Comparison of ENCODE assay signal across 25 mouse cellular contexts in the genomic region with DNA sequence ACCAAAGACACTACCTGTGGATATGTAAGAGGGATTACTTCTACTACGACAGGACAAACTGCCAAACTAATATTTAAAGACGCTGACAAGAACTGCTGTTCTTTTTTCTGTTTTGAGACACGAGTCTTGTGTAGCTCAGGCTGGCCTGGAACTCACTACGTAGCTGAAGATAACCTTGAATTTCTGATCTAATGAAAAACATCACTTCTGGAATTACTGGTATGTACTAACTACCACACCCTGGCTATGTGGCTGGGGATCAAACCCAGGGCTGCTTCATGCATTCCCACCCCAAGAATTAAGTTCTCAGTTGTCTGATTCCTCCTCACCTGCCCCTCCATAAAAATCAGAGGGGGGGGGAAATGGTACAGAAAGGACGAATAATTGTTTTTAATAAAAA. TPM values are rescaled to one million over a fixed set of nuclear protein-coding genes. Genes with fewer than 3 reads are reported as not detected.
A peak's percentile ranks its signal among the peaks of the same experiment; 100 is the strongest.
DNase-seq lines count a peak whose midpoint lies in the region; ATAC-seq and TF ChIP-seq lines count a peak whose summit lies in the region.
"Had no signal": no experiment of that assay in that cellular context is flagged by ENCODE, and none has a peak within 500 bp of the region (broad histone marks: within the 10 kb centered on the region; RNA-seq: fewer than 3 reads in every experiment).

No protein-coding gene starts in this region.

- H3K9me3 ChIP-seq in heart, postnatal 0 days (replicated peaks; ENCODE audit: control insufficient read depth, low read length), result no peaks in the 10 kb centered on the region
- no peaks in the 10 kb centered on the region for H3K9me3 ChIP-seq in ES-Bruce4 (replicated peaks; ENCODE audit: control insufficient read depth, insufficient read depth, low read length, poor library complexity, severe bottlenecking)
- H3K9me3 ChIP-seq in MEL (replicated peaks; ENCODE audit: insufficient read depth, low read length), result no peaks in the 10 kb centered on the region
- no peaks in the 10 kb centered on the region for H3K9me3 ChIP-seq in liver, postnatal 0 days (ENCODE audit: low read length)
- H3K9me3 ChIP-seq: forebrain, embryonic 10.5 days; forebrain, embryonic 13.5 days; heart, embryonic 13.5 days; hindbrain, embryonic 12.5 days; hindbrain, embryonic 15.5 days had no signal

- no peak overlapping the region for H3K9ac ChIP-seq in heart, postnatal 0 days (replicated peaks; ENCODE audit: low read depth, low read length)
- H3K9ac ChIP-seq in ES-Bruce4 (ENCODE audit: low read depth, poor library complexity, severe bottlenecking), result 0 out of 2 replicates have a peak overlapping the region, but pooled peaks have one; percentile 45
- H3K9ac ChIP-seq in MEL (ENCODE audit: control insufficient read depth, low read depth, low read length, poor library complexity, severe bottlenecking), result no peak overlapping the region
- H3K9ac ChIP-seq in liver, postnatal 0 days (replicated peaks), result no peak overlapping the region; the same call in 1 of the 2 replicates
- H3K9ac ChIP-seq: forebrain, embryonic 13.5 days; heart, embryonic 13.5 days; hindbrain, embryonic 12.5 days; hindbrain, embryonic 15.5 days had no signal

- ATAC-seq in heart, postnatal 0 days (ENCODE audit: insufficient read depth, low read depth), result no peak
- ATAC-seq in liver, postnatal 0 days, result no peak
- ATAC-seq: activated CD4-positive, CD25-positive, alpha-beta regulatory T cell, adult 4 months; forebrain, embryonic 13.5 days; forebrain, embryonic 16.5 days; intestine, postnatal 0 days; Patski had no signal

- TF ChIP-seq CTCF in heart, postnatal 0 days (IDR thresholded peaks at IDR 0.05; ENCODE audit: low read depth), result no peak
- TF ChIP-seq CTCF in ES-Bruce4 (IDR thresholded peaks at IDR 0.05; ENCODE audit: low read depth, low read length) (no peak), MEL (IDR thresholded peaks at IDR 0.05 in 2 of 3, conservative IDR thresholded peaks at IDR 0.05 in 1 of 3; ENCODE audit: control insufficient read depth in 1 of 3, insufficient read depth in 1 of 3, low read depth in 2 of 3, low read length in 3 of 3, poor library complexity in 1 of 3, severe bottlenecking in 1 of 3) (no peak)
- no peak for TF ChIP-seq CTCF in liver, postnatal 0 days (IDR thresholded peaks at IDR 0.05; ENCODE audit: low read depth)

- WGBS in heart, postnatal 0 days, result 70% methylated on average over 5 of the region's 5 CpGs
- 82% methylated on average over 5 of the region's 5 CpGs for WGBS in liver, postnatal 0 days (ENCODE audit: insufficient replicate concordance)

- 0 out of 2 replicates have a peak overlapping the region, but pooled peaks have one; percentile 12 for H3K27ac ChIP-seq in heart, postnatal 0 days (ENCODE audit: low read depth)
- H3K27ac ChIP-seq in ES-Bruce4 (ENCODE audit: insufficient read depth, low read length) (no peak overlapping the region), MEL (ENCODE audit: control insufficient read depth, low read depth, low read length) (no peak overlapping the region)
- 0 out of 2 replicates have a peak overlapping the region, but pooled peaks have one; percentile 48 for H3K27ac ChIP-seq in liver, postnatal 0 days (ENCODE audit: low read depth)
- H3K27ac ChIP-seq: forebrain, embryonic 10.5 days; forebrain, embryonic 13.5 days; heart, embryonic 13.5 days; hindbrain, embryonic 12.5 days; hindbrain, embryonic 15.5 days had no signal

- TF ChIP-seq POLR2A in ES-Bruce4 (IDR thresholded peaks at IDR 0.05; ENCODE audit: insufficient read depth, low read length) (no peak), MEL (IDR thresholded peaks at IDR 0.05; ENCODE audit: control insufficient read depth in 1 of 2, insufficient read depth in 1 of 2, low read depth in 1 of 2, low read length in 2 of 2, poor library complexity in 1 of 2) (no peak)

- DNase-seq in heart, postnatal 0 days (ENCODE audit: low spot score), result no peak
- no peak for DNase-seq in heart, adult 9 months (ENCODE audit: low spot score in 2 of 2)
- DNase-seq in MEL (ENCODE audit: low read depth, low spot score), result no peak
- DNase-seq in liver, postnatal 0 days, result no peak
- DNase-seq in right cerebral cortex, postnatal 25 days, result no peak
- no peak for DNase-seq in cerebellum, adult 9-11 months
- DNase-seq: adrenal gland, adult 8-10 months; adrenal gland, postnatal 25 days; B cell, adult 2 months; cerebellum, adult 11-12 months; cerebellum, adult 8-10 months; cerebellum, postnatal 14 days; gastrocnemius, postnatal 25 days; heart, adult 11 months had no signal

- no peaks in the 10 kb centered on the region for H3K27me3 ChIP-seq in heart, postnatal 0 days (ENCODE audit: control insufficient read depth, insufficient read depth, low read length)
- no peaks in the 10 kb centered on the region for H3K27me3 ChIP-seq in ES-Bruce4 (ENCODE audit: control insufficient read depth, insufficient read depth, low read length, poor library complexity, severe bottlenecking)
- H3K27me3 ChIP-seq in MEL (ENCODE audit: control insufficient read depth in 1 of 2, insufficient read depth in 2 of 2, low read length in 2 of 2), result no peaks in the 10 kb centered on the region
- no peaks in the 10 kb centered on the region for H3K27me3 ChIP-seq in liver, postnatal 0 days (ENCODE audit: insufficient read depth, low read length)
- H3K27me3 ChIP-seq: CH12.LX; forebrain, embryonic 13.5 days; heart, embryonic 13.5 days; hindbrain, embryonic 12.5 days; hindbrain, embryonic 15.5 days; Patski had no signal

- H3K4me2 ChIP-seq in heart, postnatal 0 days (ENCODE audit: low read depth, low read length), result no peak overlapping the region
- peak overlapping the region; percentile 39; the same call in 1 of the 2 replicates for H3K4me2 ChIP-seq in liver, postnatal 0 days (ENCODE audit: low read depth, low read length)
- H3K4me2 ChIP-seq: forebrain, embryonic 13.5 days; heart, embryonic 13.5 days; hindbrain, embryonic 12.5 days; hindbrain, embryonic 15.5 days had no signal

- peaks cover 12% of the 10 kb centered on the region for H3K4me1 ChIP-seq in heart, postnatal 0 days (ENCODE audit: control insufficient read depth, insufficient read depth)
- H3K4me1 ChIP-seq in ES-Bruce4 (ENCODE audit: control insufficient read depth, insufficient read depth, low read length) (no peaks in the 10 kb centered on the region), MEL (ENCODE audit: control insufficient read depth in 1 of 2, insufficient read depth in 2 of 2, low read length in 2 of 2) (peaks cover 2 to 16% of the 10 kb centered on the region in 2 experiments; a peak in 3 of 4 replicates)
- peaks cover 13% of the 10 kb centered on the region for H3K4me1 ChIP-seq in liver, postnatal 0 days (ENCODE audit: insufficient read depth)

- no peaks in the 10 kb centered on the region for H3K36me3 ChIP-seq in heart, postnatal 0 days (replicated peaks; ENCODE audit: control insufficient read depth, insufficient read depth, low read length)
- no peaks in the 10 kb centered on the region for H3K36me3 ChIP-seq in ES-Bruce4 (ENCODE audit: control insufficient read depth, insufficient read depth, low read length, poor library complexity, severe bottlenecking)
- peaks cover 3 to 51% of the 10 kb centered on the region in 2 experiments for H3K36me3 ChIP-seq in MEL (ENCODE audit: control insufficient read depth in 1 of 2, insufficient read depth in 2 of 2, low read length in 2 of 2)
- no peaks in the 10 kb centered on the region for H3K36me3 ChIP-seq in liver, postnatal 0 days (replicated peaks; ENCODE audit: insufficient read depth, low read length)
- H3K36me3 ChIP-seq: heart, embryonic 13.5 days; hindbrain, embryonic 12.5 days; hindbrain, embryonic 15.5 days had no signal

- TF ChIP-seq EP300 in heart, postnatal 0 days (IDR thresholded peaks at IDR 0.05; ENCODE audit: low read depth), result no peak
- TF ChIP-seq EP300 in ES-Bruce4 (IDR thresholded peaks at IDR 0.05; ENCODE audit: insufficient read depth, low read depth, low read length) (no peak), MEL (IDR thresholded peaks at IDR 0.05; ENCODE audit: low read depth in 1 of 2, low read length in 2 of 2) (no peak)
- TF ChIP-seq EP300 in liver, postnatal 0 days (IDR thresholded peaks at IDR 0.05; ENCODE audit: low read depth), result no peak

- H3K4me3 ChIP-seq in heart, postnatal 0 days (ENCODE audit: low read depth, low read length), result no peak overlapping the region
- H3K4me3 ChIP-seq in ES-Bruce4 (ENCODE audit: low read depth, low read length), result no peak overlapping the region
- H3K4me3 ChIP-seq in MEL (ENCODE audit: control insufficient read depth in 1 of 2, insufficient read depth in 1 of 2, low read depth in 2 of 2, low read length in 2 of 2), result no peak overlapping the region
- H3K4me3 ChIP-seq in liver, postnatal 0 days (ENCODE audit: low read depth, low read length), result no peak overlapping the region
- H3K4me3 ChIP-seq: forebrain, embryonic 10.5 days; forebrain, embryonic 13.5 days; heart, embryonic 13.5 days; hindbrain, embryonic 12.5 days; hindbrain, embryonic 15.5 days had no signal

- no peak for TF ChIP-seq RAD21 in MEL (IDR thresholded peaks at IDR 0.05; ENCODE audit: low read depth, low read length)

- H3K79me2 ChIP-seq in MEL (ENCODE audit: control insufficient read depth, insufficient read depth, low read length, poor library complexity), result peaks cover 70% of the 10 kb centered on the region

TF ChIP-seq in MEL, 35 proteins besides CTCF, POLR2A, EP300 and RAD21:
- TF ChIP-seq GABPA (IDR thresholded peaks at IDR 0.05; ENCODE audit: low read depth, low read length) (no peak), SIN3A (IDR thresholded peaks at IDR 0.05; ENCODE audit: low read length) (0 out of 2 replicates have a peak, but pooled peaks have one; percentile 14)

RNA-seq across cellular contexts. Expression of gene Smg1, which starts 3.5 kb away (rescaled TPM):
- total RNA-seq in heart, postnatal 0 days (2014; rRNA removed; ENCODE audit: low replicate concordance), result 35.2 and 36.6 TPM in 2 replicates
- 8.4 and 8.7 TPM in 2 replicates for polyA plus RNA-seq in heart, postnatal 0 days (2015; fragmentation: Nextera tagmentation; extraction: Ambion mirVana)
- polyA plus RNA-seq in ES-Bruce4 (2011; ENCODE audit: insufficient read depth, insufficient read length, low read depth, missing spikeins) (87.1 and 90.8 TPM in 2 replicates), MEL (2012; ENCODE audit: insufficient read depth in 1 of 2, insufficient read length in 2 of 2, low read depth in 1 of 2, low replicate concordance in 2 of 2, missing spikeins in 1 of 2) (10 to 100 TPM; 32.6 to 49.6 TPM)
- 24.2 and 26.6 TPM in 2 replicates for total RNA-seq in MEL (2012; rRNA removed)
- polyA plus RNA-seq in liver, postnatal 0 days (2015; fragmentation: Nextera tagmentation; extraction: Ambion mirVana), result 3.5 and 4.0 TPM in 2 replicates

Comparison
In these comparisons a context has a peak if more than half of its experiments do, and no peak if none do; other contexts are left out.
1. H3K27ac ChIP-seq: peak in heart, postnatal 0 days (single experiment) and liver, postnatal 0 days (single experiment); none in ES-Bruce4 (single experiment) and MEL (single experiment).